Mouse (Mus musculus) liver, embryonic 11.5 days (tissue): Measurements from ENCODE around the gene Atad5. TPM values are rescaled to one million over a fixed set of nuclear protein-coding genes. Genes with fewer than 3 reads are reported as not detected.

ENCODE experiments used
- ATAC-seq: fragments of 200-750 bp; cut with Nextera tagmentation; replicated peaks from 2 replicates; pipeline ENCODE4 v1.8.0; 2017; ENCODE audit warnings: moderate number of reproducible peaks, mild to moderate bottlenecking, moderate TSS enrichment, moderate library complexity; ENCODE audit not compliant: low FRiP score
- DNase-seq: peaks from one replicate; pipeline ENCODE4 v3.0.0-alpha.2; 2017; ENCODE audit warnings: low spot score
- H3K27ac ChIP-seq: fragments of 300-500 bp; sonication (generic); 2 replicates; pipeline ENCODE4 v1.5.1; 2014; ENCODE audit warnings: mild to moderate bottlenecking, low read depth, low read length, control low read depth
- H3K27me3 ChIP-seq: fragments of 300-500 bp; sonication (generic); replicated peaks from 2 replicates; pipeline ENCODE4 v1.6.1; 2014; ENCODE audit warnings: low read length, mixed read lengths; ENCODE audit not compliant: control insufficient read depth, insufficient read depth
- H3K36me3 ChIP-seq: fragments of 300-500 bp; sonication (generic); 2 replicates; pipeline ENCODE4 v1.6.1; 2014; ENCODE audit warnings: mild to moderate bottlenecking, low read length, moderate library complexity, mixed read lengths; ENCODE audit not compliant: control insufficient read depth, insufficient read depth
- H3K4me1 ChIP-seq: fragments of 300-500 bp; sonication (generic); replicated peaks from 2 replicates; pipeline ENCODE4 v1.6.1; 2014; ENCODE audit warnings: low read length, mixed read lengths; ENCODE audit not compliant: control insufficient read depth, insufficient read depth
- H3K4me2 ChIP-seq: fragments of 300-500 bp; sonication (generic); 2 replicates; pipeline ENCODE4 v1.6.1; 2014; ENCODE audit warnings: mild to moderate bottlenecking, control low read depth, moderate library complexity
- H3K4me3 ChIP-seq: fragments of 300-500 bp; sonication (generic); 2 replicates; pipeline ENCODE4 v1.5.1; 2014; ENCODE audit warnings: low read depth, low read length, control low read depth
- H3K9ac ChIP-seq: fragments of 300-500 bp; sonication (generic); 2 replicates; pipeline ENCODE4 v1.6.1; 2014; ENCODE audit warnings: low read depth, low read length, control low read depth
- H3K9me3 ChIP-seq: fragments of 300-500 bp; sonication (generic); 2 replicates; pipeline ENCODE4 v1.6.1; 2016; ENCODE audit warnings: low read length, inconsistent platforms, mixed read lengths; ENCODE audit not compliant: control insufficient read depth
- WGBS: fragments of 180-500 bp; shearing (Covaris S2); extraction: QIAGEN DNeasy Blood & Tissue Kit; methylation state at CpG from one replicate; pipeline ENCODE4 v1.1.7; 2014; 5-methylcytosine and 5-hydroxymethylcytosine counted together
- polyA plus RNA-seq: library from polyadenylated mRNA; unstranded; fragments of >200 nt; fragmentation: Nextera tagmentation; extraction: Ambion mirVana; gene quantifications from 2 replicates; pipeline ENCODE4 v1.2.1, GENCODE M21; 2014

Atad5 gene
- polyA plus RNA-seq, 1 experiment from 2014 or later, result 23.6 TPM

DNA sequence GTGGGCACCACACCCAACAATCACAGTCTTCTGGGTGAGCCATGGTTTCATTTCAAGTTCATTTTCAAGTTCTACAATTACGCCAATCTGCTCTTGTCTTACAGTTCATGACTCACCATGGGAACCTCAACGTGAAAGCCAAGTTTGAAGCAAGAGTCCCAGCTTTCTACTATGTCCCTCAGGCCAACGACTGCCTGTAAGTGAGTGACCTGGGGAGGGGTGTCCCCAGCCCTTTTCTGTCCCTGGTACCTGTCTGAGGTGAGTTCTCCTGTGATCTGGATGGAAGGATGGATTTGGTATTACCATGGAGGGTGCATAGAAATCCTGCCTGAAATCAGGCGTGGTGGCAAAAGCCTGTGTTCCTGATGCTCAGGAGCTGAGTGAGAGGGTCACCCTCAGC lies 67.6 kb downstream of the Atad5 start:
- H3K9ac ChIP-seq, result no peak overlapping the region
- ATAC-seq (no peak), DNase-seq (no peak)
- peaks cover 23% of the 10 kb centered on the region for H3K27me3 ChIP-seq
- H3K9me3 ChIP-seq, result no peaks in the 10 kb centered on the region
- H3K4me3 ChIP-seq, result no peak overlapping the region
- no peak overlapping the region for H3K27ac ChIP-seq
- WGBS, result 80% methylated on average over 4 of the region's 4 CpGs
- peaks cover 6% of the 10 kb centered on the region; the same call in 1 of the 2 replicates for H3K4me1 ChIP-seq
- no peaks in the 10 kb centered on the region for H3K36me3 ChIP-seq
- no peak overlapping the region for H3K4me2 ChIP-seq

DNA sequence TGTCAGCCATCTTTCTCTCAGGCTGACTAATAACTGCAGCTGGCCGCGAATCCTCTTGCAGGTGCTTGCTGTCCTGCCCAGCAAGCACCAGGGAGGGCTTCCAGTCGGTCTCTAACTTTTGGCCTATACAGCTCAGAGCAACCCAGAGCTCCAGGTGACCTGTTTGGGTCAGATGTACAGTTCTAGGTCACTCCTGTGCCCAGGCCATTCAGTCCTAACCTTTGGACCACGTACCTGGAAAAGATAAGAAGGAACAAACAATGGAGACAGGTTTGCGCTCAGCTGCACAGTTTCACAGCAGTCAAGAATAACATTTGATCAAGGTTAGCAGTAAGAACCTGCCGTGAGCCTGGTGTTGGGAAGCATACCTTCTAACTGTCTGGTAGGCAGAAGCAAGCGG lies 69.8 kb downstream of the Atad5 start:
- ATAC-seq, result no peak
- DNase-seq, result no peak
- H3K27ac ChIP-seq, result no peak overlapping the region

DNA sequence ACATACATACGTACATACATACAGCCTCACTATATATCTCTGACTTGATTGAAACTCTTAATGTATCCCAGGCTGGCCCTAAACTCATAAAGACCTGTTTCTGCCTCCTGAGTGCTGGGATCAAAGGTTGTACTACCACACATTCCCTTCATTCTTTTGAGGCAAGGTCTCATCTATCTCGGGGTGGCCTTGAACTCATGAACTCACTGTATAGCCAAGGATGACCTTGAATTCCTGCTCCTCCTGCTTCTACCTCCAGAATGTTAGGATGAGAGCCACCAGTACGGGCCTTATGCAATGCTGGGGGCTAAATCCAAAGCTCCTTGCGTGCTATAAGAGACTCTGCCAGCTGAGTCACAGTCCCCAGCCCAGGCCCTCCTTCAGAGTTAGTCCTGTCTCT lies 71.8 kb downstream of the Atad5 start:
- ATAC-seq (no peak), DNase-seq (no peak)
- no peaks in the 10 kb centered on the region for H3K9me3 ChIP-seq
- H3K4me3 ChIP-seq, result no peak overlapping the region
- no peak overlapping the region for H3K9ac ChIP-seq
- H3K4me1 ChIP-seq, result no peaks in the 10 kb centered on the region
- no peak overlapping the region for H3K27ac ChIP-seq
- no peaks in the 10 kb centered on the region for H3K27me3 ChIP-seq
- no peaks in the 10 kb centered on the region for H3K36me3 ChIP-seq
- WGBS, result 77% methylated on average over 4 of the region's 4 CpGs
- no peak overlapping the region for H3K4me2 ChIP-seq

More for the DNA sequence above, 69.8 kb downstream of the Atad5 start:
- Histone ChIP-seq H3K4me3 (no peak overlapping the region), H3K4me2 (no peak overlapping the region), H3K9ac (no peak overlapping the region), H3K4me1 (no peaks in the 10 kb centered on the region; the same call in 1 of the 2 replicates), H3K9me3 (no peaks in the 10 kb centered on the region), H3K36me3 (no peaks in the 10 kb centered on the region), H3K27me3 (peaks cover 14% of the 10 kb centered on the region)
- WGBS, result 74% methylated on average over 7 of the region's 7 CpGs

- Histone ChIP-seq H3K36me3 (no peaks in the 10 kb centered on the region), H3K27ac (no peak overlapping the region), H3K9me3 (no peaks in the 10 kb centered on the region), H3K27me3 (no peaks in the 10 kb centered on the region), H3K4me2 (no peak overlapping the region), H3K9ac (no peak overlapping the region), H3K4me3 (no peak overlapping the region), H3K4me1 (no peaks in the 10 kb centered on the region)
- DNase-seq (no peak), ATAC-seq (no peak)
- 44% methylated on average over 7 of the region's 7 CpGs for WGBS
Measured at GRCm38 (mm10) chr11:80163362-80164116, 74.3 kb downstream of the Atad5 start.

- Histone ChIP-seq H3K4me2 (no peak overlapping the region), H3K9ac (no peak overlapping the region), H3K9me3 (no peaks in the 10 kb centered on the region), H3K27me3 (no peaks in the 10 kb centered on the region), H3K27ac (no peak overlapping the region), H3K36me3 (no peaks in the 10 kb centered on the region), H3K4me3 (no peak overlapping the region), H3K4me1 (no peaks in the 10 kb centered on the region)
- no peak for DNase-seq
- WGBS, result 73% methylated on average over 2 of the region's 2 CpGs
- ATAC-seq, result no peak
Measured at GRCm38 (mm10) chr11:80164224-80164623, 75.0 kb downstream of the Atad5 start.

- no peak overlapping the region for H3K4me2 ChIP-seq
- H3K4me1 ChIP-seq, result no peaks in the 10 kb centered on the region; the same call in 1 of the 2 replicates
- H3K9ac ChIP-seq, result no peak overlapping the region
- H3K27ac ChIP-seq, result no peak overlapping the region
- H3K4me3 ChIP-seq, result no peak overlapping the region
- no peak for DNase-seq
- H3K9me3 ChIP-seq, result no peaks in the 10 kb centered on the region
- 87% methylated on average over 9 of the region's 9 CpGs for WGBS
- no peaks in the 10 kb centered on the region for H3K27me3 ChIP-seq
- ATAC-seq, result no peak
- no peaks in the 10 kb centered on the region for H3K36me3 ChIP-seq
Measured at GRCm38 (mm10) chr11:80168121-80168520, 78.9 kb downstream of the Atad5 start.

DNA sequence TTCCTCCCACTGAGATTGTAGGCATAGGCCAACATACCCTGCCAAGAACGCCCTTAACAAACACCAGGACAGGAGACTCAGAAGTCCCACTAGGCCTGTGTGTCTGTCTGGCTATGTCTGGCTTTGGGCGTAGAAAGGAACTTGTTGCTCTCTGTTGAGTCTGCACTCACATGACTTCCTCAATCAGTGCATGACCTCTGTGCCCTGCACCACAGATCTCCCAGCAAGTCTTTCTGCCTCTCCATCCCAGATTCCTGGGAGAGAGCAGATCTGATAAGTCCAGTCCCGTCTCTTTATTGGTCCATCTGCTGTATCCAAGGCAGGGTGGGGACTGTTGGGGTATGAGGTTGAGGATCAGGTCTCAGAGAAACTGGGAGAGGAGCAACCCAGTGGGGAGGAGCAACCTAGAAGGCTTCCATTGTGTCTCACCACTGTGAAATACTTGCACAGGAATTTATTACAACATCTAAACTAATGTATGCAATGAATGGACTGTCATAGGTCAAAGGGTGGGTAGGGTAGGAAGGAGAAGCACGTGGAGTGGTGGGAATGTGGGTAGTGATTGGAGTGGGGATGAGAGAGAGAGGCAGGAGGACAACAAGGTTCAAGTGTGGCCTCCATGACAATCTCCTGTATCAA lies 79.5 kb downstream of the Atad5 start:
- H3K36me3 ChIP-seq, result no peaks in the 10 kb centered on the region
- no peaks in the 10 kb centered on the region for H3K27me3 ChIP-seq
- no peak overlapping the region for H3K27ac ChIP-seq
- 71% methylated on average over 4 of the region's 4 CpGs for WGBS
- H3K4me1 ChIP-seq, result no peaks in the 10 kb centered on the region; the same call in 1 of the 2 replicates
- no peak overlapping the region for H3K9ac ChIP-seq
- H3K4me2 ChIP-seq, result no peak overlapping the region
- DNase-seq (no peak), ATAC-seq (no peak)
- H3K9me3 ChIP-seq, result no peaks in the 10 kb centered on the region
- H3K4me3 ChIP-seq, result no peak overlapping the region

- no peak overlapping the region for H3K9ac ChIP-seq
- no peaks in the 10 kb centered on the region for H3K36me3 ChIP-seq
- no peak overlapping the region for H3K4me2 ChIP-seq
- no peak for ATAC-seq
- no peaks in the 10 kb centered on the region for H3K27me3 ChIP-seq
- no peak overlapping the region for H3K27ac ChIP-seq
- H3K4me1 ChIP-seq, result no peaks in the 10 kb centered on the region; the same call in 1 of the 2 replicates
- no peak overlapping the region for H3K4me3 ChIP-seq
- DNase-seq, result no peak
- H3K9me3 ChIP-seq, result no peaks in the 10 kb centered on the region
- 64% methylated on average over 3 of the region's 3 CpGs for WGBS
Measured at GRCm38 (mm10) chr11:80169629-80170028, 80.4 kb downstream of the Atad5 start.

DNA sequence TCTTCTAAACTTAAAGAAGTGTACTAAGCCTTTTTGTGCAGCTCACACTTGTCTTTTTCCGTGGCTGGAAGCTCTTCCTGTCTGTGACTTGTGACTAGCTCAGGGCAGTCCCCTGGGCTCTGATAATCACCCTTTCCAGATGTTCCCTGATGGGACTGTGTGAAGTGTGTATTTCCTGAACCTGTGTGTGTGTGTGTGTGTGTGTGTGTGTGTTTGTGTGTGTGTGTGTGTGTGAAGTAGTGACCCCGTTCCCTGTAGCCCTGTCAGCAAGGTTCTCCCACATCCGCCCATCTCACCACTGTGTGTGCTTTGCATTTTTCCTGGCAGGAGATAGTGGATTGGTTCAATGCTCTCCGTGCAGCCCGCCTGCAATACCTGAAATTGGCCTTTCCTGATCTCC lies 81.2 kb downstream of the Atad5 start:
- Histone ChIP-seq H3K36me3 (no peaks in the 10 kb centered on the region), H3K9me3 (no peaks in the 10 kb centered on the region), H3K27ac (no peak overlapping the region), H3K4me1 (no peaks in the 10 kb centered on the region; the same call in 1 of the 2 replicates), H3K27me3 (no peaks in the 10 kb centered on the region), H3K4me2 (no peak overlapping the region), H3K9ac (no peak overlapping the region), H3K4me3 (no peak overlapping the region)
- ATAC-seq (no peak), DNase-seq (no peak)
- 50% methylated on average over 5 of the region's 5 CpGs for WGBS
